Mouse (Mus musculus) induced T-regulatory cell, adult 2 months (primary cell): Measurements from ENCODE around the gene Btbd7.

ENCODE experiments used
- DNase-seq: peaks from one replicate; pipeline ENCODE4 v3.0.0-alpha.2; 2012; ENCODE audit warnings: low read depth

Gene Btbd7

DNA sequence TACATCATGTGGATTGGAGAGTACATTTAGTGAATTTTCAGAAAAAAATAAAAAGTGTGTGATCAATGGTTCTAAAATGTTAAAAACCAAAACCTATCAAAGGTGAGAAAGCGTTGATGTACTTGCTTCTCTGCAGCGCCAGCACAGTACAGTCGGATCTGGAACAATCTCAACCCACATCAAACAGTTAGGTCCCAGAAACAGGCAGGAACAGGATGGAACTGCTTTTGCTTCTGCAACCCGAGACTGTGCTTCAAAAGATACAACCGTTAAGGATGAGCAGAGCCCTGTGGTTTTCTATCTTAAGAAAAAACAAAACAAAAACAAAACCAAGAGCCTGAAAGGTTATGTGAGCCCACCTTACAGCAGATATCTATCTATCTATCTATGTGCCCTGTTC, 95.4 kb downstream of the Btbd7 start:
- no peak for DNase-seq

DNA sequence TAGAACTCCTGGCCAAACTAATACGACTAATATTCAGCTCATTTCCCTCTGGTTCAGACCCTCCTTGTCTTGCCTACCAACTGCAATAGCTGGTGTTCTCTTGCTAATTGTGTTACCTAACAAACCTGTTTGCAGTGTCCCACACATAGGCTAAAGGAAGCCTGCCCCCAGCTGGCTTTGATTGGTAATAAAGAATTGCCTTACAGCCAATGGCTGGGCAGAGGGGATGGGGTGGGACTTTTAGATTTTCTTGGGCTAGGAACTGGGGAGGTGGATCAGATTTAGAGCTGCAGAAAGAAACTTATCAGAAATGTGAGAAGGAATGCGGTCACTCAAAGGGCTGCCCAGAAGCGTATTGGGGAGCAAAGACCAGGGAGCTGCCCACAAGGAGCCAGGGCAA, 98.8 kb downstream of the Btbd7 start:
- DNase-seq = peak; percentile 36

DNA sequence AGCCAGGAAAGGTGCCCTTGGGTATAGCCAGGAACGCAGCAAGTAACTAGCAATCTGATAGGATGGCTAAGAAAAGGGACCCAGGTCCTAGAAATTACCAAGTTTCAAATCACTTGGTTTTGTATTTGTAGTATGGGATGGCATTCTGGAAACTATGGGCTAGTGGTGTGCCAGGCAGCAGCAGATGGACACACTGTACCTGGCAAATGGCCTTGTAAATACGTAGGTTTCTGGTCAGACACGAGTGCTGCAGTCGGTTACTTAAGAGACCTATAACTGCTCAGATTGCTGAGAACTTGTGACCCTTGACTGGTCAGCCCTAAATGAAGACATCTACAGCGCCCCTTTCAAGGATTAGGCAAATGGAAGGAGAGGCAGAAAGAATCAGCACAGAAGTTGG, 100.1 kb downstream of the Btbd7 start:
- no peak for DNase-seq

DNA sequence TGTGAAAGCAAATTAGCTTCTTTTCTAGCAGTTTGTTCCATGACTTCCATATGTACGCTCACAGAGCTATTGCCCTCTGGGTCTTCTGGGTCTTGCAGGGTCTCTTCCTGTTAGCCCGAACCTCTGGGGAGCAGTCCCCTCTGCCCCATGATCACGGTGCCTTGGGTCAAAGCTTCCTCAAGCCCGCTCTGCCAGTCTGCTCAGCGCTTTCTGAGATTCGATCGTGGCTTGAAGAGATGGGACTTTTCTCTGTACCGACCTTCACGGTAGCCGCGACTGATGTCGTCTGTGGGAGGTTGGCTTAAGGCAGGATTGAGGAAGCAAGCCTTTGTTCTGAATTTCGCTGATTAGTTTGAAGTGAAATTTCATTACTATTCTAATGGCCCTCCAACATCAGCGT, 102.2 kb downstream of the Btbd7 start:
- no peak for DNase-seq

DNA sequence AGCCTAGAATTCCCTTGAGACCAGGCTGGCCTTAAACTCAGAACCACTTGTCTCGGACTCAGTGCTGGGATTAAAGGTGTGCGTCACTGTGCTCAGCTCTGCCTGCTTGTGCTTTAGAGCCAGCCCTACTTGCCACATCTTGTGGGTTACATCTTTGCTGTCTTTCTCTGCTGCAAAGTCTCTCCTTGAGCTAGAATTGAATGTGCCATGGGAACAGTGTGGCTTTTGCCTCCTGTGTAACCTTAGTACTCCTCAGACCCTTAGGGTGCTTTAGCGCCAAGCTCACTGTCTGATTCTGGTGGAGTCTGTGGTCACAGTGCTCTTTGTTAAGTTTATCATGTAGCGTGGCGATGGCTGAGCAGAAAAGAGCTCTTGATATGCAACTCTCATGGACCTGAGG, 105.6 kb downstream of the Btbd7 start:
- no peak for DNase-seq

DNA sequence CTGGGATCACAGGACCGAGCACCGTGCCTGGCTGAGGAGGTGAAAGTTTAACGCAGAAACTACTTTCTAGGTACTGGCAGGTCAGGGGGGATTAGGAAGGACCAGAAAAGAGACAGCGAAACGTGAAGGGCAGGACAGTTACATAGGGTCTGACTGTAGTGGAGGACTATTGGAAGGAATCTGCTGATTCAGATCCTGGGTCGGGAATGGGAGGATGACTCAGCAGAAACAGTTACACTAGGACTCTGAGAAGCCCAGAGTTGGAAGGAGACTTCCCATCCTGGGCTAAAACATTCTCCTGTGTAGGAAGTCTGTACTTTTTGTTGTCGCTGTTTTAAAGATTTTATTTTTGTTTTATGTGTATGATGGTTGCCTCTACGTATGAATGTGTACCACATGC, 106.7 kb downstream of the Btbd7 start:
- no peak for DNase-seq

DNA sequence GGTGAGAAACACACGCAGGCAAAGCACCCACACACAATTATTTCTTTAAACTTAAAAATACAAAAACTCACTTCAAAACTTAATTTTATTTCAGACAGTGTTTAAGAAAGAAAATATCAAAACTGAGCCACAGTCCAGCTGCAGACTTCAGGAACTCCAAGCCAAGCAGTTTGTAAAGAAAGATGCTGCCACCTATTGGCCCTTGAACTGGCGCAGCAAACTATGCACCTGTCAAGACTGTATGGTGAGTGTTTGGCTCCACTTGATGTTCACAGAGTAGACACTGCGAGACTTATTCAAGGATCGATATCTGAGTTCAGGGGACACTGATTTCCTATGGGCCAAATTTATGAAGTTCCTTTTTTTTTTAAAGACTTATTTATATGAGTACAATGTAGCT, 109.3 kb downstream of the Btbd7 start:
- DNase-seq = peak; percentile 48

DNA sequence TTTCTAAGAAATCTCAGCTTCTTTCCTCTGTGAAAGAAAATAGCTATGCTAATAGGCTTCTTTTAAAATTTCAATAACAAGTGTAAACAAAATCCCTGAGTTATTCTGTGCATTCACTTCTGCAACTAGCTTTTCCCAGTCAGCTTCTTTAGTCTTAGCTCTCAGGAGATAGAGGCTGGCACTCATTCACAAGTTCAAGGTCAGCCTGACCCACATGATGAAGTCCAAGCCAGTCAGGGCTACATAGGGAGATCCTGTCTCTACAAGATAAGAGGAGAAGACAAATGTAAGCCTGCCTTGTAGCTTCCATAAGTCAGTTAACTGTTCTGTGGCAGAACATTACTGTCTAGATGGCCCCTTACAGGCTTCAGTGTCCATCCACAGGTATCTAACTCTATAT, 114.6 kb downstream of the Btbd7 start:
- DNase-seq = no peak

DNA sequence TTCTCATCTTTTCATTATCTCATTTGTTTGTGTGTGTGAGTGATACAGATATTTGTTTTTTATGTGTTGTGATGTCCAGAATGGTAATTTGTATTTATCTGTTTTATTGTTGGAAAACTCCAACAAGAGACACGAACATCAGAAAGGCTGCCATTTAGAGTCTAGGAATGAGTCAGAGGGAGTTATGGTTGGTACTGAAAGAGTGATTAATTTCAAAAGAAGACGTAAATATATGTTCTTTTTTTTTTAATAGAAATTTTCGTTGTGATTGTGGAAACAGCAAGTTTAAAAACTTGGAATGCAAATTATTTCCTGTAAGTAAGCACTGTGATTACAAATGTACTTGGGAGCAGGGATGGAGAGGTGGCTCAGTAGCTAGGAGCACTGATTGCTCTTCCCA, 116.6 kb downstream of the Btbd7 start:
- DNase-seq = no peak

DNA sequence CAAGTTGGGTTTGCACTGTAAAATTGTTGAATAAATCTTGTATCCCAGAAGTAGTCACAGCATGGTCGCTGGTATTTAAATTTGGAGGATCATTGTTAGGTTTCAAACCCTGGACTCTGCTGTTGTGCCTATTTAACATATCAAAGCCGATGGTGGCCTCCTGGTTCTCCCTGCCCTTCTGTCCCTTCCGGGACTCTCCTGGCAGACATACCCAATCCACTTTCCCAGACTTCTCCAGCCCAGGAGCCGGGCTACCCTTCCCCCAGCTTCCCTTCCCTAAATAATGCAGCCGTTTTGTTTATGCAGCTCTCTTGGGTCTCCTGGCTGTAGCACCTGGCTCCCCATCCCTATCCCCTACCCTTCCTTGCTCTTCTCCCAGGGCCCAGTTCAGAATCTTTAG, 119.3 kb downstream of the Btbd7 start:
- no peak for DNase-seq

DNA sequence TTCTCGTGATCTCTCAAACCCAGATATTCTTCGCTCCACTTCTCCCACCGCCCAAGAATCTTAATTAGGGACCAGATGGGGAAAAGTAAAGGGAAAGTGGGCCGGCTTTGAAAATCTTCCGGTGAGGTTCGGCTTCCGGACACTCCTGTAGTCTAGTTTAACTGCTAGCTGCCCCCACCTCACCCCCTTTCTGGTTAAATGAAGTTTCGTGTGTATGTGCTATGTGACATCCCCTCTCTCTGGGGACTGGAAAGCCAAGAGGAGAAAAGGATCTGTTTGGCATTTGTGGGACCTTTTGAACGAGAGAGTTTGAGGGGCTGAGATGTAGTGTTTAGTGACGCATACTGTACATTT, 119.9 kb downstream of the Btbd7 start, which contains the start of gene Gm20604:
TSS of gene Gm20604 (minus strand) at position 270 of the 354 bp plus-strand sequence.
- DNase-seq = peak; percentile 61

DNA sequence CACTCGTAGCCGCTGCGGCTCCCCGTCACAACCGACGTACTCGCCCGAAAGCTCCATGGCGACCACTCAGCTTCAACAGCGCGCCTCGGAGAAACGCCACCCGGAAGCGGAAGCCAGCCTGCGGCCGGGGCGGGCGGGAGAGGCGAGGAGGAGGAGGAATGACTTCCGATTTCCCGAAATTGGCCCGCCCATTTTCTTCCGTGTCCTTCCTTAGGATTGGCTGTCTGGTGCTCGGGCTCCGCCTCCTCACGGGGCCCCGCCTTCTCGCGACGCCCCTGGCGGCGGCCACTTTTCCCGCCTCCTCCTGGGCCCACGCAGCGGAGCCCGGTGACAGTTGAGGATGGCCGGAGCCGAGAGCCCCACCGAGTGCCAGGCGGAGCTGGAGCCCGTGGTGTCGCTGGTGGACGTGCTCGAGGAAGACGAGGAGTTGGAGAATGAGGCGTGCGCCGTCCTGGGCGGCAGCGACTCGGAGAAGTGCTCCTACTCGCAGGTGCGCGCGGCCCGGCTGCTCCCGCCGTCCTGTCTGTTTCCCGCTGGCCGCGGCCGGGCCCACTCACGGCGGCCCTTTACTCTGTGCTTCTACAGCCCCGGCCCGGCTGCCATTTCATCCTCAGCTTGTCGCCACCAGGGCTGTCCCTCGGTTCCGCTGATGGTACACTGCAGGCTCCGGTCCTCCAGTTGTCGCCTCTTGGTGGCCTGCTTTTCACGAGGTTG, 120.4 kb downstream of the Btbd7 start, which contains the start of the genes Gm28051, Gon7 and Ubr7:
TSS of gene Gm28051 (minus strand) at position 77 of the 714 bp plus-strand sequence.
TSS of gene Gon7 (minus strand) at position 115 of the 714 bp plus-strand sequence.
TSS of gene Ubr7 (plus strand) at position 279 of the 714 bp plus-strand sequence.
- peak; percentile 99 for DNase-seq

DNA sequence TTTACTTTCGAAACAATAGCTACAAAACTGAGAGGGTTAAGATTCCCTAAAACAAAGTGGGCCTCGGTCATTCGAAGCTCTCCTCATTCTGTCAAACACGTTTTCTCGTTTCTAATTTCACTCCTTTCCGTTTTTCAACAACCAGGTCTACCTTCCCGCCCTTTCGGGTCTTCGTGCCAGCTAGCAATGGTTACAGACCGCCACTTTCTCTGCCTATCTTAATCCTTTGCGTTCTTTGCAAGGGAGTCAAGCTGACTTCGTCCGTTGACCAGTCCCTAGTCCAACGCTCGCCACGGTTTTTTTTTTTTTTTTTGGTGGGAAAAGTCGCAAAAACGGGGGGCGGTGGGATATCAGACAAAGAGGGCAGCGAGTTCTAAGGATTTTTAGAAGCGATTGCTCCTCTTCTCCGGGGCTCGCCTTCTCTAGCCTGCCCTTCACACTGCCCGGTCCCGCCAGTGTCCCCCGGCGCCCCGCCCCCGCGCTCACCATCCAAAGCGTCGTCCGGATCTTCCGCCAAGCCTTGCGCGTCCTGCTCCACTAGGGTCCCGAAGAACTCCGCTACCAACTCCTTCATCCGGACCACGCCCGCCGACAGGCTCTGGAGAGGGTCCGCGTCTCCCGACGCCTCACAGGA, 121.1 kb downstream of the Btbd7 start:
- peak; percentile 54 for DNase-seq

DNA sequence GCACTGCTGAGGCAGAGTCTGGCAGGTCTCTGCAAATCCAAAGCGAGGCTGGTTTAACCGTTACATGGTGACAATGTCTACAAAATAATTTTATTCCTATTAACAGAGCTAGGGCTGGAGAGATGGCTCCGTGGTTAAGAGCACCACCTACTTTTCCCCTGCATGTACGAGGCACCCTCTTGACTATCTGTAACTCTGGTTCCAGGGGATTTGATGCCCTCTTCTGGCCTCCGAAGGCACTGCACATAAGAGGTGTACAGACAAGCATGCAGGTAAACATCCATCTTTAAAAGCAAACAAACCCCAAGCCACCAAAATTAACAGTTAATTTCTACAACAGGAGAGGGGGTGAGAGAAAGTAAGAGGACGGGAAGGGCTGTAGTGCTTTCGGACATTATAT, 122.0 kb downstream of the Btbd7 start:
- peak; percentile 83 for DNase-seq

DNA sequence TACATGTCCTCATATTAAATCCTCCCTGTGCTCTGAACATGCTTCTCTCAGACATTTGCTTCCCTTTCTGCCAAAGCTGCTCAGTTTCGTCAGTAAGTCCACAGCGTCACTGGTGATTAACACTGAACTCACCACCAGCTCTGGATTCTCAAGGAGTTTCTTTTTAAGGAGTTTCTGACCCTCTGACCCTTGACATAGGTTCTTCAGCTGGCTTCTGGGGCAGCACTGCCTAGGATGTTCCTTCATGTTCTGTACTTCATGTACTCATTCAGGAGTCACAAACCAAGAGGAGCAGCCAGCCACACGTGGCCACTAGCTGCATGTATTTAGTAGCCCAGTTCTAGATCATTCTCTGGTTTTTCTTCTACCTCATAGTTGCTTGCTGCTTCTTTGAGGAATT, 130.0 kb downstream of the Btbd7 start:
- no peak for DNase-seq

DNA sequence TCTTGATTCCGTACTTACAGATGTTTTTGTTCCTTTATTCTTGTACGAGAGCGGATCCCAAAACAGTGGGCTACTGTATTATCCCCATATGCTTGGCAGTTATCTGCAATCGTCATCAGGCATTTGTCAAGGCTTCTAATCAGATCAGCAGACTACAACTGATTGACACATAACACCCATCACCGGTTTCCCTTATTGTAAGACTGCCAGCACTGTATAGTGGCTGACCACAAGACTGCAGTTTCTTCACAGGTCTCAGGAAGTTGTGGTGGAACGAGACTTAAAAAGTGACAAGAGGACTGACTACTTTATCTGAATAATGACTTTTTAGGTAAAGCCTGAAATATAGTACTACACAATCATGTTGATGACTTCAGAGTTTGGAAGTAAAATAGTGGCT, 133.4 kb downstream of the Btbd7 start:
- DNase-seq = peak; percentile 90

DNA sequence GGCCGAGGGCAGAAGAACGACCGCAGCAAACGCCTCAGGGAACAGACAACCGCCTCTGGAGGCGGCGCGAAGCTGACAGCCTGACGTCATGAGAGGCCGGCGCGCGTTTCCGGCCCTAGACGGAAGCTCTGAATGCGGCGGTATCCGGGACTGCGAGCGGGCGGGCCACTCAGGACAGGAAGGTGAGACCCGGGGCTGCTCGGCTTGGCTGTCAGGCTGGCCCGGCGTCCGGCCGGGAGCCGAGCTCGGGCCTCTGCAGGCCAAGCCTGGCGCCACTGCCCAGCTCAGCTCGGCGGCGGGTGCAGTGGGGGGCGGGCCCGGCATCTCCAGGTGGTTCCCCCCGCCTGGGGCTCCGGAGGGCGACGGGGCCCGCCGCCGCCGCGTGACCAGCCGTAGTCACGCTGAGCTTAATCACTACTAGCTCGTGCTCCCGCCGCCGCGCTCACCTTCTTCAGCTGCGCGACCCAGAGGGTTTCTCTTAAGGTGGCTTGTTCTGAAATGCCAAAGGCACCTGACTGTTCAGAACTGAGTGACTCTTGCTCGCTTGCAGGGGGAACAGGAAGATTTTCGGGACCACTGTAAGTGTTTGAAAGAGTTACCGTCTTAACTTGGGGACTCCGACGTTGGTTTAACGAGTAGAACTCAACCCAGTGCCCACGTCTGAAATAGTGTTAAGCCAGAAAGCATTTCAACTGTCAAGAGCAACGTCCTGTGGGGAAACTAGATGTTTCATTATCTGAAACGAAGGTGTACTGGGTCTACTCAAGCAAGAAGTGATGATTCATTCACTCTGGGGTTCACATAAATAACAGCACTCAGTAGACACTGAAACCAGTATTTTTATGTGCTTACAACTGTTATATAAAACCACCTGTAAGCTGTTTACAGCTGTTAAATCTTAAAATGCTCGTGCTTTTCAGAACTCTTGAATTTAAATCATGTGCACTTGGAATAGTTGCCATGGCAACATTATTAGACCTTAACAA, 134.4 kb downstream of the Btbd7 start, which contains the start of the genes Moap1 and Tmem251:
TSS of gene Moap1 (minus strand) at position 73 of the 986 bp plus-strand sequence.
TSS of gene Tmem251 (plus strand) at position 174 of the 986 bp plus-strand sequence.
- DNase-seq = peak; percentile 96

DNA sequence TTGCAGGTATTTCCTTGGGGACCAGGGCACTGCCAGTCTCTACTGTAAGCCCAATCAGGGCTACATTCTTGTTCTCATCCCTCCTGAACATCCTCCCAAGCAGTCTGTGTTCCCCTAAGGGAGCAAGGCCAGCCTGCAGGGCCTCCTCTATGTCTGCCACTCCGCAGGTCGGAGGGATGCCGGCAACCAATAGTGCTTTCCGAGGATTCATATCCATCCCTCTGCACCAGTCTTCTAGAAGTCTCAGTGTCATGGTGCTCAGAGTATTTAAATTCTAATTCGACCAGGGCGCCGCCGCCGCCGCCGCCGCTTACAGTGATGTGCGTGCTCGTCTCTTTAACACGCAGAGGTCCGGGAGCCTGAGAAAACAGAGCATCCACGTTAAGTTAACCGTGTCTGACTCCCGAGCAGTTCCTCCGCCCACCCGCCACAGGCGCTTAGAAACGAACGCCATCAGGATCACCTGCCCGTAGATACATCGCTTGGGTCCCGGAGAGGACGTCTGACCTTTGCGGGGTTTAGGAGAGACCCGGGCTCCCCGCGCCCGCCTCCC, 135.2 kb downstream of the Btbd7 start:
- no peak for DNase-seq

DNA sequence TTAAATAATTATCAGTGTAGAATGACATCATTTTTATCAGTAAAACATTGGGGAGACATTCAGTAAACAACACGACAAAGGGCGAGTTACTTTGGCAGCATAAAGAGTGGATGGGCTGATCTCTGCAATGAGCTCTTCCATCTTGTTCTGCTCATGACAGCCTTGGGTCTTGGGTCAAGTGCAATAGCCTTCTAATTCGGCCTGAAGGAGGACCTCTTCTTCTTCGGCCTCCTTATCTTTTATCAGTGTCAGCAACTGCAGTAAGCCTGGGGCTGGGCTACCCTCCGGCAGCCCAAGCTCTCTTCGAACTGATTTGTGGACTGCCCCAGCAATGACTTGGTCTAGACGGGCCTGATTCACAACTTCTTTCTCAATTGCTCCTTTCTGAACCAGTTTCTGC, 136.2 kb downstream of the Btbd7 start:
- DNase-seq = no peak

DNA sequence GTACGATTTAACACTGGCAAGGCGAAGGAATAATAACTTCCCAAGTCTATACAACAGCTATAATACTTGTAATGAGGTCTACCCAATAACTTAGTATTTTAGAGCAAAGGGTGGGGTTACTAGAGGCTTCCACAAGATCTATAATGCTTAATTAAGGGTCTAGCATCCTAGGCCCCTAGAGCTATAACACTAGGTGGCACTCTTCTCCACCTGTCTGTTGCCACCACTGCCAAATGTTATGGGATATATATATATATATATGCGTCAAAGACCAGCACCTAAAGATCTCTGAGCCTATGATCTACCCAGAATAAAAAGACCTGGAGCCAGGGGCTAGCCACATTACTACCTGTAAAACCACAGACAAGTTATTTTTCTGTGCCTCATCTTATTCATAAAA, 138.0 kb downstream of the Btbd7 start:
- peak; percentile 70 for DNase-seq

DNA sequence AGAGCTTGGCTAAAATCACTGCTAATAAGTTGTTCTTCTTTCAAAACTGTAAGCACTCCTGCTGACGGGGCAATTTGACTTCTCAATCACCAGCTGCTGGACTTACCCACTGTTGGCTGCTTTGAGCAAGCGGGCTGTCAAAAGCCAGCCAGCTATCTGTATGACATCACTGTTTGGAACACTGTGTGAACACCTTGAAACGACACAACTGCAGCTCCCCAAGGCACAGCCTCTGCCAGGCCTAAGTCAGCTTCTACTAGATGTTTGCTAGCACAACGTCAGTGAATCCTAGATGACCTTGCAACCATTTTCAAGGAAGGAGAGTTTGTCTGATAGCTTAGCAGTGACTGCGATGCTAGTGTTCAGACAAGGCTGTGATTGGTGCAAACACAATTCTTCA, 139.2 kb downstream of the Btbd7 start:
- DNase-seq = no peak

DNA sequence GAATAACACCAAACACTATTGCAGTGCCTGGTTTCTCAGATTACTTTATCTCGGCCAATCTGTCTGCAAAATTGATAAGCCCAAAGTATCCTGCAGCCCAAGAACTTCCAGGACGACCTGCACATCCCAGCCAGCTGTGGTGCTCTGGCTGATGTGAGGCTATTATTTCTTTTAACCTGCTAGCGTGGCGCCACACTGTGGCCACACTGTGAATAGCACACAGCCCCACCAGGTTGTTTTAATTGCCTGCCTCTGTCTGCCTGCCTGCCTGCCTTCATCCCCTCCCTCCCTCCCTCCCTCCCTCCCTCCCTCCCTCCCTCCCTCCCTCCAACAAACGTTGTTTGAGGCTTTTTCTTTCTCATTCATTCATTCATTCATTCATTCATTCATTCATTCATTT, 144.9 kb downstream of the Btbd7 start:
- peak; percentile 88 for DNase-seq
